In genomic region chr1:131446577-131446976, GRCm38 (mm10) we compare ENCODE assay signal across 21 mouse cellular contexts.
DNase-seq lines count a peak whose midpoint lies in the region; ATAC-seq lines count a peak whose summit lies in the region.
"Had no signal": no experiment of that assay in that cellular context is flagged by ENCODE, and none has a peak within 500 bp of the region (broad histone marks: within the 10 kb centered on the region; RNA-seq: fewer than 3 reads in every experiment).

No protein-coding gene starts in this region.

- peak; percentile 25 for DNase-seq in lung, postnatal 36 days
- DNase-seq in lung, postnatal 10 days: no peak
- no peak for DNase-seq in gastrocnemius, postnatal 14 days
- DNase-seq in heart, adult 8-10 months (ENCODE audit: low spot score): no peak
- no peak for DNase-seq in cerebellum, adult 8-10 months
- DNase-seq in frontal cortex, postnatal 10 days (ENCODE audit: low spot score in 2 of 2): no peak
- DNase-seq: adrenal gland, postnatal 14 days; cerebellum, postnatal 10 days; embryo, embryonic 11 days; left cerebral cortex, postnatal 4 days; lung, adult 18-20 months; right cerebral cortex, postnatal 14 days had no signal

- ATAC-seq in common myeloid progenitor, adult 5-6 weeks (replicated peaks; ENCODE audit: low read depth, poor library complexity, severe bottlenecking): peak; percentile 64
- ATAC-seq in liver, embryonic 16.5 days (ENCODE audit: low read depth): no peak
- ATAC-seq: midbrain, embryonic 16.5 days had no signal

- H3K36me3 ChIP-seq in liver, embryonic 16.5 days (ENCODE audit: control insufficient read depth, insufficient read depth): no peaks in the 10 kb centered on the region
- H3K36me3 ChIP-seq: embryonic facial prominence, embryonic 15.5 days; forebrain, embryonic 12.5 days; heart, embryonic 15.5 days; hindbrain, embryonic 12.5 days; stomach, embryonic 15.5 days had no signal

- no peaks in the 10 kb centered on the region for H3K27me3 ChIP-seq in liver, embryonic 16.5 days (ENCODE audit: control insufficient read depth, insufficient read depth, low read depth, low read length)
- H3K27me3 ChIP-seq: embryonic facial prominence, embryonic 15.5 days; forebrain, embryonic 12.5 days; heart, embryonic 15.5 days; hindbrain, embryonic 12.5 days; stomach, embryonic 15.5 days had no signal

- intact Hi-C loops in gastrocnemius, postnatal 14 days (cut with DNase I; ENCODE audit: low total_unique reads): no loop called here

- H3K27ac ChIP-seq in liver, embryonic 16.5 days (ENCODE audit: low read length): peak overlapping the region; percentile 51
- H3K27ac ChIP-seq: embryonic facial prominence, embryonic 15.5 days; forebrain, embryonic 12.5 days; heart, embryonic 15.5 days; hindbrain, embryonic 12.5 days; kidney, postnatal 0 days; stomach, embryonic 15.5 days had no signal

- no peak overlapping the region for H3K4me3 ChIP-seq in liver, embryonic 16.5 days (ENCODE audit: low read depth, low read length)
- H3K4me3 ChIP-seq: embryonic facial prominence, embryonic 15.5 days; forebrain, embryonic 12.5 days; heart, embryonic 15.5 days; hindbrain, embryonic 12.5 days; stomach, embryonic 15.5 days had no signal

- no peaks in the 10 kb centered on the region for H3K9me3 ChIP-seq in liver, embryonic 16.5 days (replicated peaks; ENCODE audit: control insufficient read depth, low read length)
- H3K9me3 ChIP-seq: embryonic facial prominence, embryonic 15.5 days; forebrain, embryonic 12.5 days; heart, embryonic 15.5 days; hindbrain, embryonic 12.5 days; stomach, embryonic 15.5 days had no signal

- 76% methylated on average over 4 of the region's 4 CpGs for WGBS in liver, embryonic 16.5 days (ENCODE audit: insufficient replicate concordance)

- H3K9ac ChIP-seq in liver, embryonic 16.5 days (ENCODE audit: low read depth, low read length): no peak overlapping the region
- H3K9ac ChIP-seq: embryonic facial prominence, embryonic 15.5 days; forebrain, embryonic 12.5 days; heart, embryonic 15.5 days; hindbrain, embryonic 12.5 days; stomach, embryonic 15.5 days had no signal

- no peak overlapping the region for H3K4me2 ChIP-seq in liver, embryonic 16.5 days (ENCODE audit: low read depth, low read length)
- H3K4me2 ChIP-seq: embryonic facial prominence, embryonic 15.5 days; forebrain, embryonic 12.5 days; heart, embryonic 15.5 days; hindbrain, embryonic 12.5 days; stomach, embryonic 15.5 days had no signal

- peaks cover 37% of the 10 kb centered on the region for H3K4me1 ChIP-seq in liver, embryonic 16.5 days (ENCODE audit: control insufficient read depth, low read depth, low read length)
- H3K4me1 ChIP-seq: embryonic facial prominence, embryonic 15.5 days; forebrain, embryonic 12.5 days; hindbrain, embryonic 12.5 days; stomach, embryonic 15.5 days had no signal
